Mouse (Mus musculus): ENCODE results near the gene Aff1.

GRCm38 (mm10) chr5:103838550-103839264, 146.5 kb downstream of the Aff1 start:
- TF ChIP-seq CTCF (IDR thresholded peaks at IDR 0.05; ENCODE audit: low read depth, low read length) (no peak), POLR2A (IDR thresholded peaks at IDR 0.05; ENCODE audit: insufficient read depth, low read length) (no peak)
